Mouse (Mus musculus) midbrain, postnatal 0 days (tissue): ENCODE results near the gene Apoc2. TPM values are rescaled to one million over a fixed set of nuclear protein-coding genes. Genes with fewer than 3 reads are reported as not detected.
A peak's percentile ranks its signal among the peaks of the same experiment; 100 is the strongest.
"Not testable (repeated sequence)": the region's sequence is repeated elsewhere in the genome, so short reads cannot be mapped to it uniquely, and the experiment has no call there.

ENCODE experiments used
- ATAC-seq: fragments of 200-750 bp; cut with Nextera tagmentation; 2 replicates; pipeline ENCODE4 v1.8.0; 2017; ENCODE audit warnings: moderate number of reproducible peaks, mild to moderate bottlenecking, moderate TSS enrichment, moderate library complexity; ENCODE audit not compliant: low FRiP score
- DNase-seq: peaks from one replicate; pipeline ENCODE4 v3.0.0-alpha.2; 2015; ENCODE audit warnings: low spot score
- H3K27ac ChIP-seq: fragments of 300-500 bp; sonication (generic); 2 replicates; pipeline ENCODE4 v1.5.1; 2014; ENCODE audit warnings: low read depth, mild to moderate bottlenecking, low read length, mixed read lengths
- H3K27me3 ChIP-seq: fragments of 300-500 bp; sonication (generic); 2 replicates; pipeline ENCODE4 v1.6.1; 2014; ENCODE audit warnings: low read length, control low read depth, mixed read lengths; ENCODE audit not compliant: insufficient read depth
- H3K36me3 ChIP-seq: fragments of 300-500 bp; sonication (generic); 2 replicates; pipeline ENCODE4 v1.6.1; 2014; ENCODE audit warnings: low read length, control low read depth, mixed read lengths; ENCODE audit not compliant: insufficient read depth
- H3K4me1 ChIP-seq: fragments of 300-500 bp; sonication (generic); 2 replicates; pipeline ENCODE4 v1.6.1; 2014; ENCODE audit warnings: mild to moderate bottlenecking, control low read depth, antibody characterized with exemption, low read length, mixed read lengths; ENCODE audit not compliant: insufficient read depth
- H3K4me2 ChIP-seq: fragments of 300-500 bp; sonication (generic); 2 replicates; pipeline ENCODE4 v1.6.1; 2014; ENCODE audit warnings: low read depth, mild to moderate bottlenecking, low read length, mixed read lengths; ENCODE audit not compliant: poor library complexity, severe bottlenecking
- H3K4me3 ChIP-seq: fragments of 300-500 bp; sonication (generic); 2 replicates; pipeline ENCODE4 v1.5.1; 2014; ENCODE audit warnings: low read depth, mild to moderate bottlenecking, low read length, moderate library complexity
- H3K9ac ChIP-seq: fragments of 300-500 bp; sonication (generic); replicated peaks from 2 replicates; pipeline ENCODE4 v1.6.1; 2014; ENCODE audit warnings: mild to moderate bottlenecking, low read length, moderate library complexity, mixed read lengths; ENCODE audit not compliant: poor library complexity, severe bottlenecking
- H3K9me3 ChIP-seq: fragments of 300-500 bp; sonication (generic); 2 replicates; pipeline ENCODE4 v1.6.1; 2016; ENCODE audit warnings: low read length, control low read depth
- CTCF ChIP-seq: IDR thresholded peaks from 2 replicates; pipeline ENCODE4 v1.5.1; 2016; ENCODE audit warnings: antibody characterized with exemption, mild to moderate bottlenecking
- WGBS: fragments of 180-500 bp; shearing (Covaris S2); extraction: QIAGEN DNeasy Blood & Tissue Kit; methylation state at CpG from one replicate; pipeline ENCODE4 v1.1.7; 2014; 5-methylcytosine and 5-hydroxymethylcytosine counted together
- polyA plus RNA-seq: library from polyadenylated mRNA; unstranded; fragments of >200 nt; fragmentation: Nextera tagmentation; extraction: Ambion mirVana; gene quantifications from 2 replicates; pipeline ENCODE4 v1.2.1, GENCODE M21; 2015
- total RNA-seq: library from RNA; depleted of rRNA; stranded (reverse); fragments of >200 nt; gene quantifications from 2 replicates; pipeline ENCODE4 v1.2.3, GENCODE M21; 2014

The Apoc2 gene
- total and polyA plus RNA-seq, 2 experiments from 2014 or later, result 0.30 TPM; not detected in 1

DNA sequence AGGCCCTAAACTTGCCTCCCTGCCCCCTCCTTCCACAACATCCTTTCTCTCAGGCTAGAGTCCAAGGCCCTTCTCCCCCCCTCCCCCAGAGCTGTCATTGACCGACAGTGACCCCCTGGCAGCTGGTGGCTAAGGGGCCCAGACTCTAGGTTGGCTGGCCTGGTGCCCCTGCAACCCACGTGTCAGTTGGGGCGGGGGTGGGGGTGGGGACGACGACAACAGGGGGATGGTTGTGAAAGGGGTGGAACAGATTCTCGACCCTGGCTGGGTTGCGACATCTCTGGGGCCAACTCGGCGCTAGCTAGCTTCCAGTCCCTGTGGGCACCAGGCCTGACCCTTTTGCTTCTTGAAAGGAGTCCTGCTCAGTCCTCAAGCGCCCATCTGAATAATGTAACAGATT, 15.7 kb upstream of the Apoc2 start:
- Histone ChIP-seq H3K4me2 (no peak overlapping the region), H3K27ac (peak overlapping the region; percentile 44), H3K9ac (no peak overlapping the region), H3K36me3 (no peaks in the 10 kb centered on the region), H3K4me1 (no peaks in the 10 kb centered on the region), H3K27me3 (no peaks in the 10 kb centered on the region), H3K9me3 (no peaks in the 10 kb centered on the region), H3K4me3 (no peak overlapping the region)
- ATAC-seq (peak; percentile 79), DNase-seq (peak; percentile 83)
- WGBS, result 36% methylated on average over 9 of the region's 10 CpGs
- TF ChIP-seq CTCF, result no peak

GRCm38 (mm10) chr7:19691873-19692865, 14.4 kb upstream of the Apoc2 start, which contains the start of gene Apoc1:
TSS of gene Apoc1 (minus strand) at chr7:19692660.
- Histone ChIP-seq H3K9ac (no peak within 1 kb of the TSS), H3K27ac (peak within 1 kb of the TSS; percentile 62; the same call in 1 of the 2 replicates), H3K4me1 (no peaks in the 10 kb centered on the region), H3K4me3 (no peak within 1 kb of the TSS), H3K36me3 (no peaks in the 10 kb centered on the region), H3K27me3 (no peaks in the 10 kb centered on the region), H3K9me3 (no peaks in the 10 kb centered on the region), H3K4me2 (no peak within 1 kb of the TSS)
- DNase-seq (no peak), ATAC-seq (no peak)
- no peak for TF ChIP-seq CTCF
- 55% methylated on average over 28 of the region's 28 CpGs for WGBS

DNA sequence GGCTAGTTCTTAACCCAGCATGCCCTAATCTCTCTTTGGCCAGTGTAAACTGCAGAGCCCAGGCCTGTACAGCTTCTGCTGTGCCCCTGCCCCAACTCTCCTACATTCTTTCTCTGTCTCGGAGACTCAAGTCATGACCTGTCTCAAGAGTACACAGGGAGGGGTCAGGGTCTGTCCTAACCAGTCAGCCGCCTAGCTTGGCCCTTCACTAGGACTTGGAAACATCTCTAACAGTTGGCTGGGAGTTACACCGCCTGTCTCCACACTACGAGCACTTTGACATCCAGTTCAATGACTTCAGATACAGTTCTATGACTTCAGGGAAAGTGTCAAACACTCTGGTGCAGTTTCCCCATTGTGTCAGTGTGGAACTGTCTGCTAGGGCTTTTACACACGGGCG, 13.7 kb upstream of the Apoc2 start:
- 83% methylated on average over 6 of the region's 6 CpGs for WGBS
- Histone ChIP-seq H3K9me3 (no peaks in the 10 kb centered on the region), H3K27ac (no peak overlapping the region), H3K9ac (no peak overlapping the region), H3K27me3 (no peaks in the 10 kb centered on the region), H3K4me1 (no peaks in the 10 kb centered on the region), H3K4me3 (no peak overlapping the region), H3K36me3 (no peaks in the 10 kb centered on the region), H3K4me2 (no peak overlapping the region)
- no peak for ATAC-seq
- DNase-seq, result no peak
- TF ChIP-seq CTCF, result no peak

GRCm38 (mm10) chr7:19690845-19691244, 13.1 kb upstream of the Apoc2 start:
- no peak overlapping the region for H3K4me3 ChIP-seq
- no peaks in the 10 kb centered on the region for H3K4me1 ChIP-seq
- no peak overlapping the region for H3K27ac ChIP-seq
- no peak for TF ChIP-seq CTCF
- H3K9me3 ChIP-seq, result no peaks in the 10 kb centered on the region
- ATAC-seq, result no peak
- no peaks in the 10 kb centered on the region for H3K27me3 ChIP-seq
- no peak for DNase-seq
- no peak overlapping the region for H3K4me2 ChIP-seq
- no peak overlapping the region for H3K9ac ChIP-seq
- WGBS, result 94% methylated on average over 4 of the region's 4 CpGs
- H3K36me3 ChIP-seq, result no peaks in the 10 kb centered on the region

- TF ChIP-seq CTCF, result no peak
- 97% methylated on average over 2 of the region's 2 CpGs for WGBS
Observed at GRCm38 (mm10) chr7:19688611-19689010, 10.9 kb upstream of the Apoc2 start.

GRCm38 (mm10) chr7:19688101-19688500, 10.4 kb upstream of the Apoc2 start:
- H3K9me3 ChIP-seq, result no peaks in the 10 kb centered on the region
- WGBS, result 87% methylated on average over 10 of the region's 10 CpGs
- H3K4me2 ChIP-seq, result no peak overlapping the region
- no peak overlapping the region for H3K27ac ChIP-seq
- TF ChIP-seq CTCF, result no peak
- H3K9ac ChIP-seq, result no peak overlapping the region
- DNase-seq (no peak), ATAC-seq (no peak)
- H3K4me1 ChIP-seq, result no peaks in the 10 kb centered on the region
- H3K36me3 ChIP-seq, result no peaks in the 10 kb centered on the region
- H3K4me3 ChIP-seq, result no peak overlapping the region
- H3K27me3 ChIP-seq, result no peaks in the 10 kb centered on the region

More at GRCm38 (mm10) chr7:19688611-19689010, 10.9 kb upstream of the Apoc2 start:
- no peaks in the 10 kb centered on the region for H3K4me1 ChIP-seq
- no peak overlapping the region for H3K9ac ChIP-seq
- no peak overlapping the region for H3K4me3 ChIP-seq
- H3K9me3 ChIP-seq, result no peaks in the 10 kb centered on the region
- no peaks in the 10 kb centered on the region for H3K27me3 ChIP-seq
- no peak for DNase-seq
- no peak overlapping the region for H3K4me2 ChIP-seq
- H3K27ac ChIP-seq, result no peak overlapping the region
- ATAC-seq, result no peak
- H3K36me3 ChIP-seq, result no peaks in the 10 kb centered on the region

GRCm38 (mm10) chr7:19686927-19687583, 9.3 kb upstream of the Apoc2 start:
- not testable (repeated sequence) for DNase-seq, ATAC-seq, H3K9me3 ChIP-seq, H3K27me3 ChIP-seq, H3K4me1 ChIP-seq, H3K4me3 ChIP-seq, H3K4me2 ChIP-seq, H3K27ac ChIP-seq, H3K9ac ChIP-seq, H3K36me3 ChIP-seq
- WGBS, result 71% methylated on average over 8 of the region's 8 CpGs
